Mouse (Mus musculus): ENCODE measurements around the gene Lnx1. TPM values are rescaled to one million over a fixed set of nuclear protein-coding genes. Genes with fewer than 3 reads are reported as not detected.

Gene Lnx1
- polyA plus RNA-seq, 1 experiment from 2014 or later, result 1.5 TPM

- Histone ChIP-seq H3K36me3 (replicated peaks; ENCODE audit: control insufficient read depth, insufficient read depth, low read depth, low read length) (no peaks in the 10 kb centered on the region), H3K4me1 (ENCODE audit: control insufficient read depth, insufficient read depth, low read length) (no peaks in the 10 kb centered on the region), H3K27ac (replicated peaks; ENCODE audit: low read depth, low read length) (no peak overlapping the region), H3K4me2 (ENCODE audit: low read depth, low read length) (no peak overlapping the region), H3K9me3 (replicated peaks; ENCODE audit: control insufficient read depth, low read length) (no peaks in the 10 kb centered on the region), H3K27me3 (ENCODE audit: control insufficient read depth, insufficient read depth, low read length) (no peaks in the 10 kb centered on the region), H3K9ac (replicated peaks; ENCODE audit: low read length) (no peak overlapping the region), H3K4me3 (ENCODE audit: low read depth, low read length) (no peak overlapping the region)
- ATAC-seq (replicated peaks; ENCODE audit: insufficient number of reproducible peaks, low FRiP score, low TSS enrichment, low read depth), result no peak
- DNase-seq (ENCODE audit: low spot score), result no peak
- 82% methylated on average over 5 of the region's 5 CpGs for WGBS
Measured at GRCm38 (mm10) chr5:74600010-74600409, 102.7 kb downstream of the Lnx1 start.

DNA sequence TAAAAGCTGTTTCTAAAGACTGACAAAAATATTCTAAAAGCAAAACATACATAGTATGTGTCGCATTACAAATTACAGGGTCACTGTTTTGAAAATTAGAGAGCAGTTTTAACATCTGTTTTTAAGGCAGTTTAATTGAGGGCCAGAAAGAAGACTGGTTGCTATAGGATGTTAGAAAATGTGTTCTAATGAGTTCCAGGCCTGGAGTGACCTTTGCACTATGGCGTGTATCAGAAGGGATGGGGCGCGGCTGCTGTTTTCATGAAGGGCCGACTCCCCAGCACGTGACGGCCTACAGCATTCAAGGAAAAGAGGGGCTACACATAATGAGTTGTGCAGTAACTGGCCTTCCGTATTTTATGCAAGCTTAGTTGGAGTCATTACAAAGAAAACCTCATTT lies 109.6 kb downstream of the Lnx1 start:
- ATAC-seq (replicated peaks; ENCODE audit: insufficient number of reproducible peaks, low FRiP score, low TSS enrichment, low read depth), result no peak; the same call in 1 of the 2 replicates
- Histone ChIP-seq H3K36me3 (replicated peaks; ENCODE audit: control insufficient read depth, insufficient read depth, low read depth, low read length) (no peaks in the 10 kb centered on the region; the same call in none of the 2 replicates), H3K4me3 (ENCODE audit: low read depth, low read length) (no peak overlapping the region), H3K4me2 (ENCODE audit: low read depth, low read length) (no peak overlapping the region), H3K27me3 (ENCODE audit: control insufficient read depth, insufficient read depth, low read length) (no peaks in the 10 kb centered on the region), H3K27ac (replicated peaks; ENCODE audit: low read depth, low read length) (no peak overlapping the region), H3K9ac (replicated peaks; ENCODE audit: low read length) (no peak overlapping the region), H3K4me1 (ENCODE audit: control insufficient read depth, insufficient read depth, low read length) (no peaks in the 10 kb centered on the region), H3K9me3 (replicated peaks; ENCODE audit: control insufficient read depth, low read length) (no peaks in the 10 kb centered on the region)
- WGBS, result 30% methylated on average over 8 of the region's 8 CpGs
- peak; percentile 85 for DNase-seq (ENCODE audit: low spot score)

DNA sequence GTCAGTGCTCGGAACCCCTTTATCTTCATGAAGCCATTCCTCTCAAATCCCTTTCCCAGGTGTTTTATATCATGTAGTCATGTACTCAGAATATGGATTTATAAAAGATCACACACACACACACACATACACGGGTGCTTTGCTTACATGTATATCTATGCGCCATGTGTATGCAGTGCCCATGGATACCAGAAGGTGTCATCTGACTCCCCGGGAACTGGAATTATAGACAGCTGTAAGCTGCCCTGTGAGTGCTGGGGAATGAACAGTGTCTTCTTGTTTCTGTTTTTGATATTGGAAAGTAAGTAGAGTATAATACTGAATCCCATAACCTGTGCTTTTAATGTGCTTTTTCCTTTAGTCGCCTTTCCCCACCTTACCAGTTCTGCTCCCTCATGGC lies 111.3 kb downstream of the Lnx1 start:
- Histone ChIP-seq H3K4me2 (ENCODE audit: low read depth, low read length) (no peak overlapping the region), H3K9me3 (replicated peaks; ENCODE audit: control insufficient read depth, low read length) (no peaks in the 10 kb centered on the region), H3K27ac (replicated peaks; ENCODE audit: low read depth, low read length) (no peak overlapping the region), H3K4me3 (ENCODE audit: low read depth, low read length) (no peak overlapping the region), H3K36me3 (replicated peaks; ENCODE audit: control insufficient read depth, insufficient read depth, low read depth, low read length) (no peaks in the 10 kb centered on the region; the same call in none of the 2 replicates), H3K27me3 (ENCODE audit: control insufficient read depth, insufficient read depth, low read length) (no peaks in the 10 kb centered on the region), H3K9ac (replicated peaks; ENCODE audit: low read length) (no peak overlapping the region), H3K4me1 (ENCODE audit: control insufficient read depth, insufficient read depth, low read length) (no peaks in the 10 kb centered on the region)
- DNase-seq (ENCODE audit: low spot score), result peak; percentile 45
- no peak for ATAC-seq (replicated peaks; ENCODE audit: insufficient number of reproducible peaks, low FRiP score, low TSS enrichment, low read depth)
- 86% methylated on average over 5 of the region's 5 CpGs for WGBS

DNA sequence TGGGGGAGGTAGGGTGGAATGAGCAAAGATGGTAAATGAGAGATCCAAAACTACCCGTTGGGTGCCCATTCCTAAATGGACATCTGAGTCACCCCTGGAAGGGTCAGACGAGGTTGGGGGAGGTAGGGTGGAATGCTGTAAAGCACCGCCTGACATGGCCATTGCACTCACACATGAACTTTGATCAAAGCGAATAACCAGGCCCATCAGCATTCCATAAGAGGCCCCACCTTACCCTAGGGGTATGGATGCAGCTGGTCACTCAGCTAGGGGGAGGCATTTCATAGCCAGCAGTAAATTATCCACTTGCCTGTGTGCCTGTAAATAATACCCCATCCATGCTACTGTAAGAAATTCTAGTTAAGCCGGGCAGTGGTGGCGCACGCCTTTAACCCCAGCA lies 113.6 kb downstream of the Lnx1 start:
- DNase-seq (ENCODE audit: low spot score), result no peak
- no peak for ATAC-seq (replicated peaks; ENCODE audit: insufficient number of reproducible peaks, low FRiP score, low TSS enrichment, low read depth)
- H3K9ac ChIP-seq (replicated peaks; ENCODE audit: low read length), result no peak overlapping the region
- no peak overlapping the region for H3K4me2 ChIP-seq (ENCODE audit: low read depth, low read length)
- WGBS, result 87% methylated on average over 7 of the region's 7 CpGs
- no peaks in the 10 kb centered on the region; the same call in none of the 2 replicates for H3K36me3 ChIP-seq (replicated peaks; ENCODE audit: control insufficient read depth, insufficient read depth, low read depth, low read length)
- H3K9me3 ChIP-seq (replicated peaks; ENCODE audit: control insufficient read depth, low read length), result no peaks in the 10 kb centered on the region
- no peaks in the 10 kb centered on the region for H3K27me3 ChIP-seq (ENCODE audit: control insufficient read depth, insufficient read depth, low read length)
- H3K4me1 ChIP-seq (ENCODE audit: control insufficient read depth, insufficient read depth, low read length), result no peaks in the 10 kb centered on the region
- no peak overlapping the region for H3K4me3 ChIP-seq (ENCODE audit: low read depth, low read length)
- H3K27ac ChIP-seq (replicated peaks; ENCODE audit: low read depth, low read length), result no peak overlapping the region

GRCm38 (mm10) chr5:74571767-74572166 lies 130.9 kb downstream of the Lnx1 start:
- H3K36me3 ChIP-seq (replicated peaks; ENCODE audit: control insufficient read depth, insufficient read depth, low read depth, low read length), result peaks cover 3% of the 10 kb centered on the region
- DNase-seq (ENCODE audit: low spot score) (no peak), ATAC-seq (replicated peaks; ENCODE audit: insufficient number of reproducible peaks, low FRiP score, low TSS enrichment, low read depth) (no peak)
- no peak overlapping the region for H3K9ac ChIP-seq (replicated peaks; ENCODE audit: low read length)
- no peak overlapping the region for H3K27ac ChIP-seq (replicated peaks; ENCODE audit: low read depth, low read length)
- H3K9me3 ChIP-seq (replicated peaks; ENCODE audit: control insufficient read depth, low read length), result no peaks in the 10 kb centered on the region
- H3K27me3 ChIP-seq (ENCODE audit: control insufficient read depth, insufficient read depth, low read length), result no peaks in the 10 kb centered on the region
- no peak overlapping the region for H3K4me2 ChIP-seq (ENCODE audit: low read depth, low read length)
- 92% methylated on average over 6 of the region's 6 CpGs for WGBS
- no peaks in the 10 kb centered on the region for H3K4me1 ChIP-seq (ENCODE audit: control insufficient read depth, insufficient read depth, low read length)
- H3K4me3 ChIP-seq (ENCODE audit: low read depth, low read length), result no peak overlapping the region

- 88% methylated on average over 1 of the region's 1 CpGs for WGBS
- no peak overlapping the region for H3K9ac ChIP-seq (replicated peaks; ENCODE audit: low read length)
- peaks cover 4% of the 10 kb centered on the region for H3K36me3 ChIP-seq (replicated peaks; ENCODE audit: control insufficient read depth, insufficient read depth, low read depth, low read length)
- H3K4me2 ChIP-seq (ENCODE audit: low read depth, low read length), result no peak overlapping the region
- no peaks in the 10 kb centered on the region for H3K9me3 ChIP-seq (replicated peaks; ENCODE audit: control insufficient read depth, low read length)
- ATAC-seq (replicated peaks; ENCODE audit: insufficient number of reproducible peaks, low FRiP score, low TSS enrichment, low read depth) (no peak), DNase-seq (ENCODE audit: low spot score) (no peak)
- no peaks in the 10 kb centered on the region for H3K27me3 ChIP-seq (ENCODE audit: control insufficient read depth, insufficient read depth, low read length)
- H3K4me3 ChIP-seq (ENCODE audit: low read depth, low read length), result no peak overlapping the region
- H3K4me1 ChIP-seq (ENCODE audit: control insufficient read depth, insufficient read depth, low read length), result no peaks in the 10 kb centered on the region
- H3K27ac ChIP-seq (replicated peaks; ENCODE audit: low read depth, low read length), result no peak overlapping the region
Measured at GRCm38 (mm10) chr5:74561151-74561550, 141.6 kb downstream of the Lnx1 start.

GRCm38 (mm10) chr5:74549566-74549965 lies 153.1 kb downstream of the Lnx1 start:
- Histone ChIP-seq H3K4me3 (ENCODE audit: low read depth, low read length) (no peak overlapping the region), H3K4me1 (ENCODE audit: control insufficient read depth, insufficient read depth, low read length) (no peaks in the 10 kb centered on the region), H3K9me3 (replicated peaks; ENCODE audit: control insufficient read depth, low read length) (no peaks in the 10 kb centered on the region), H3K36me3 (replicated peaks; ENCODE audit: control insufficient read depth, insufficient read depth, low read depth, low read length) (no peaks in the 10 kb centered on the region; the same call in 1 of the 2 replicates), H3K9ac (replicated peaks; ENCODE audit: low read length) (no peak overlapping the region), H3K27me3 (ENCODE audit: control insufficient read depth, insufficient read depth, low read length) (no peaks in the 10 kb centered on the region), H3K27ac (replicated peaks; ENCODE audit: low read depth, low read length) (no peak overlapping the region), H3K4me2 (ENCODE audit: low read depth, low read length) (no peak overlapping the region)
- ATAC-seq (replicated peaks; ENCODE audit: insufficient number of reproducible peaks, low FRiP score, low TSS enrichment, low read depth) (no peak), DNase-seq (ENCODE audit: low spot score) (no peak)
- WGBS, result 94% methylated on average over 8 of the region's 8 CpGs

- no peak overlapping the region for H3K4me2 ChIP-seq (ENCODE audit: low read depth, low read length)
- H3K27me3 ChIP-seq (ENCODE audit: control insufficient read depth, insufficient read depth, low read length), result no peaks in the 10 kb centered on the region
- no peaks in the 10 kb centered on the region for H3K9me3 ChIP-seq (replicated peaks; ENCODE audit: control insufficient read depth, low read length)
- no peak for ATAC-seq (replicated peaks; ENCODE audit: insufficient number of reproducible peaks, low FRiP score, low TSS enrichment, low read depth)
- no peak overlapping the region for H3K27ac ChIP-seq (replicated peaks; ENCODE audit: low read depth, low read length)
- H3K9ac ChIP-seq (replicated peaks; ENCODE audit: low read length), result no peak overlapping the region
- no peaks in the 10 kb centered on the region; the same call in 1 of the 2 replicates for H3K36me3 ChIP-seq (replicated peaks; ENCODE audit: control insufficient read depth, insufficient read depth, low read depth, low read length)
- no peak for DNase-seq (ENCODE audit: low spot score)
- no peak overlapping the region for H3K4me3 ChIP-seq (ENCODE audit: low read depth, low read length)
- no peaks in the 10 kb centered on the region for H3K4me1 ChIP-seq (ENCODE audit: control insufficient read depth, insufficient read depth, low read length)
- WGBS, result 95% methylated on average over 4 of the region's 4 CpGs
Measured at GRCm38 (mm10) chr5:74545606-74546005, 157.1 kb downstream of the Lnx1 start.
